Mouse (Mus musculus): ENCODE results near the gene Apeh. TPM values are rescaled to one million over a fixed set of nuclear protein-coding genes. Genes with fewer than 3 reads are reported as not detected.
A peak's percentile ranks its signal among the peaks of the same experiment; 100 is the strongest.
"Not testable (repeated sequence)": the region's sequence is repeated elsewhere in the genome, so short reads cannot be mapped to it uniquely, and the experiment has no call there.

The Apeh gene
- polyA plus RNA-seq (2015; fragmentation: Nextera tagmentation; extraction: Ambion mirVana): 48.3 and 51.2 TPM in 2 replicates

DNA sequence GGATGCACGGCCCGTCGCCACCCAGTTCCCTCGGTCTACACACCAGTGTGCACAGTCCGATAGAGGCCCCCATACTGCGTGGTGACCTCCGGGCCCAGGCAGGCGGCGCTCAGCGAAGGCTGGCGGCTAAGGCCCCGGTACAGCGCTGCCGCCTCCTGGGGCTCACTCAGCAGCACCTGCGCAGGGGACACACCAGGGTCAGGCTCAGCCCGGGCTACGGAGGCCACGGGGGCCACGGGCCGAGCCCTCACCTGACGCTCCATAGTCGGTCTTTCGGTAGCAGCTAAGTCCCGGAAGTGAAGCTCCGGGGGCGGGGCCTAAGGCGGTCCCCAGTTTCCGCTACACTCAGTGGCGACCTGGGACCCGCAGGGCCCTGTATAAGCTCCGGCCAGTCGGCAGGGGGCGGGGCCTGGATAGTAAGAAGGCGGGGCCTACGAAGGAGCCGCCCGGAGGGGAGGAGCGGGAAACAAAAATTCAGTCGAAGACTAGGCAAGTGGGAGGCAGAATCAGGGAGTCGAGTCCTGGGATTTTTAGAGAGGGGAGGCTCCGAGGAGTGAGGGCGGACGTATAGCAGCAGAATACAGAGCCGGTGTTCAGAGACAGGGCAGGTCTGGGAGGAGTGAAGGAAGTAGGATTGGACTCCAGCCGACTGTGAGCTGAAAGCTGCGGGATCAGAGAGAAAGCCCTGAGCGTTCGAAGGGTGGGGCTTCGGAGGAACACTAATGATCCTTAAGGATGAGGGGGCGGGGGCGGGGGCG is at the start of gene Apeh:
Gene Apeh, minus strand, starts transcription at position 423 of the 758 bp plus-strand sequence.
- peak within 1 kb of the TSS; percentile 60 for H3K4me3 ChIP-seq (replicated peaks)
- WGBS: under 1% methylated on average over 52 of the region's 52 CpGs
- H3K4me2 ChIP-seq (replicated peaks): peak within 1 kb of the TSS; percentile 93
- peak within 1 kb of the TSS; percentile 42 for H3K9ac ChIP-seq
- H3K36me3 ChIP-seq: peaks cover 34% of the 10 kb centered on the region
- no peaks in the 10 kb centered on the region for H3K27me3 ChIP-seq
- peak within 1 kb of the TSS; percentile 68 for H3K27ac ChIP-seq (replicated peaks)
- ATAC-seq (ENCODE audit: insufficient number of reproducible peaks, low FRiP score, low TSS enrichment, low read depth): peak; percentile 92
- H3K9me3 ChIP-seq (replicated peaks): no peaks in the 10 kb centered on the region
- peaks cover 22% of the 10 kb centered on the region for H3K4me1 ChIP-seq

DNA sequence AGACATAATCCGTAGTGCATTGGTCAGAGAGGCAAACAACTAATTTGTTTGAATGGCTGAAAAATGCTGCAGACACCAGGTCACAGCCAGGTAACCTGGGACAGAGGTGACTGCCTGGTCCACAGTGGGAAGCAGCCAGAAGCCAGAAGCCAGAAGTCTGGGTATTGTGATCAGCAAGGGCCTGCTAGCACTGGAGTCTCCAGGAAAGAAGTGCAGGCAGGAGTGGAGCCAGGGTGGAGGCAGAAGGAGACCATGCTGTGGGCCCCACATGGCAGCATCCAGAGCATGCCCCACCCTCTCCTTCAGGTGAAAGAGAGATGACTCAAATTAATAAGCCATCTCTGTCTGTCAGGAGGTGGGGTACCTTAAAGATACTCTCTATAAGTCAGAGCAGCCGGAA is 49.1 kb upstream of the Apeh start:
- H3K36me3 ChIP-seq: no peaks in the 10 kb centered on the region
- H3K9ac ChIP-seq: no peak overlapping the region
- no peaks in the 10 kb centered on the region for H3K9me3 ChIP-seq (replicated peaks)
- H3K27me3 ChIP-seq: no peaks in the 10 kb centered on the region
- 0 out of 2 replicates have a peak, but pooled peaks cover 3% of the 10 kb centered on the region for H3K4me1 ChIP-seq
- 82% methylated on average over 2 of the region's 2 CpGs for WGBS
- no peak for ATAC-seq (ENCODE audit: insufficient number of reproducible peaks, low FRiP score, low TSS enrichment, low read depth)
- H3K4me2 ChIP-seq (replicated peaks): no peak overlapping the region
- H3K4me3 ChIP-seq (replicated peaks): no peak overlapping the region
- no peak overlapping the region for H3K27ac ChIP-seq (replicated peaks)

DNA sequence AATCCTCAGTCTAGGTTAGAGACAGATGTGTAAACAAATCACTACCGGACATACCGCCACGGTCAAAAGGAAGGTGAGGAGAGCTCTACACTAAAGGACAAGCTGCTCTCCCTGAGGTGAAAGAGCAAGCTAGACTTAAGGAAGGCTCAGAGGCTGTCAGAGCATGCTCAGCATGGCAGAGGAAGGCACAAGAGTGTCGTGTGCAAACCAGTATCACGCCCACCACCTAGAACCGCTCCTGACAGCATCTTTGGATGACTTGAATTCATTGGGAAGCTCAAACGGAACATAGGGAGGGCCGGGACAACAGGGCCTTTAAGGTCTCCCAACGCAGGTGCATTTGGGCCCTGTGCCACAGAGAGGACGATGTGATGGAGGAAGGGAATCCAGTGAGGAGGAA is 47.0 kb upstream of the Apeh start:
- H3K4me3 ChIP-seq (replicated peaks): no peak overlapping the region
- no peaks in the 10 kb centered on the region for H3K9me3 ChIP-seq (replicated peaks)
- 85% methylated on average over 10 of the region's 10 CpGs for WGBS
- peaks cover 17% of the 10 kb centered on the region for H3K4me1 ChIP-seq
- H3K9ac ChIP-seq: no peak overlapping the region
- no peaks in the 10 kb centered on the region for H3K27me3 ChIP-seq
- H3K4me2 ChIP-seq (replicated peaks): no peak overlapping the region
- H3K36me3 ChIP-seq: no peaks in the 10 kb centered on the region
- no peak for ATAC-seq (ENCODE audit: insufficient number of reproducible peaks, low FRiP score, low TSS enrichment, low read depth)
- no peak overlapping the region for H3K27ac ChIP-seq (replicated peaks)

DNA sequence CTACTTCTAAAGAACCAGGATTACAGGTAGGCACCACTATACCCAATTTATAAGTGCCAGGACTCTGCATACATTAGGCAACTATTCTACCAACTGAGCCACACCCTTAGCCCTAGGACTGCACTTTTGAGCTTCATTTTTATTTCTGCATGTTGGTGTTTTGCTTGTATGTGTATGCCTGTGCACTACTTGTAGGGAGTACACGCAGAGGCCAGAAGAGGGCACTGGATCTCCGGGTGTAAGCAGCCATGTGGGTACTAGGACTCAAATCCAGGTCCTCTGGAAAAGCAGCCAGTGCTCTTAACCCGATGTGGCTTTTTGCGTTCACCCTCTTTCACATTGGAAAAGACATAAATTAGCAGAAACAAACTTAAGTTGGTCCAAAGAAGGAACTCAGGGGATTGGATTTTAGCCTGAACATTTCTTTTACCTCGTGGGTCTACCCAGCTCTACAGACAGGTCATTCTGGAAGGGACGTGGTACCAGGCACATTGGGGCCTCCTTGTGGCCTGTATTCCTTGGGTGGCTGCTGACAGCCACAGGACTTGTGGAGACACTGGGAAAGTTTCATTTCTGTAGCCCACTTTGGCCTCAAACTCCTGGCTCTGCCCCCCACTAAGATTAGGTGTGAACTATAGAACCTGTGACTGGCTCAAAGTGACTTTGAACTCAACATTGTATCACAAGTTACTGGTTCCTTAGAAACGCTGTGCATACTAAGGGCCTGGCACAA is 45.7 kb upstream of the Apeh start:
- Histone ChIP-seq H3K36me3 (no peaks in the 10 kb centered on the region), H3K4me2 (replicated peaks) (no peak overlapping the region), H3K9ac (no peak overlapping the region), H3K4me1 (peaks cover 18% of the 10 kb centered on the region), H3K27ac (replicated peaks) (no peak overlapping the region), H3K4me3 (replicated peaks) (no peak overlapping the region), H3K27me3 (no peaks in the 10 kb centered on the region), H3K9me3 (replicated peaks) (no peaks in the 10 kb centered on the region)
- WGBS: 77% methylated on average over 7 of the region's 7 CpGs
- no peak for ATAC-seq (ENCODE audit: insufficient number of reproducible peaks, low FRiP score, low TSS enrichment, low read depth)

DNA sequence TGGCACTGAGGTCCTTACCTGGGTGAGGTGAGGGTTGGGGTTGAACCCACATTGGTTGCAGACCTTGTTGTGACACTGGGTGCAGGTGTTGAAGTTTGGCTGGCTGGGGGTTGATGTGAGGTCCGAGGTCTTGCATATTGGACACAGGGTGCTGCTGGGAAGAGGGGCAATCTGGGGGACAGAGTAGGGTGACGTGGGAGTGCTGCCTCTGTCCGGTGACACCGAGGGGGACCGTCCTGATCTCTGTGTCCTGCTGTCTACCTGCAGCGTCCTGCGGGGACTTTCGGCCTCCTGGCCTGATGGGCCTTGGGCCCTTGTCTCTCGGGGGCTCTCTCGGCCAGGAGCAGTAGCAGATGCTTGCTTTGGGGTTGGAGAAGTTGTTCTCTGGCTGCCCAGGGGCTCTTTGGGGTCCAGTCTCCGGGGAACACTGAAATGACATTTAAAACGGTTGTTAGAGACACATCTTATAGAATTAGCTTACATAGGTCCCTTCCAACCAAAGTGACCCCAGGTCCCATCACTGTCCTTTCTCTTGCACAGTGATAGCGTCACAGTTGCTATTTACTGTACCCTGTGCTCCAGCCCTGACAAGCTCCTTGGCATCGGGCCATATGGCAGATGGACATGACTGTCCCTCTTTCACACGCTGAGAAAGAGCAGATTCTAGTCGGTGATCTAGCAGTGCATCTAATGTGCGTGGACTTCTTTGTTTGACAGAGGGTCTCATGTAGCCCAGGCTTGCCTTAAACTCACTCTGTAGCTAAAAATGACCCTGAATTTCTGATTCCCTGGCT is 45.0 kb upstream of the Apeh start:
- no peak overlapping the region for H3K4me3 ChIP-seq (replicated peaks)
- no peak overlapping the region for H3K27ac ChIP-seq (replicated peaks)
- peaks cover 18% of the 10 kb centered on the region for H3K4me1 ChIP-seq
- H3K36me3 ChIP-seq: no peaks in the 10 kb centered on the region
- 86% methylated on average over 17 of the region's 17 CpGs for WGBS
- no peak overlapping the region for H3K4me2 ChIP-seq (replicated peaks)
- H3K27me3 ChIP-seq: no peaks in the 10 kb centered on the region
- H3K9me3 ChIP-seq (replicated peaks): no peaks in the 10 kb centered on the region
- no peak for ATAC-seq (ENCODE audit: insufficient number of reproducible peaks, low FRiP score, low TSS enrichment, low read depth)
- H3K9ac ChIP-seq: no peak overlapping the region

DNA sequence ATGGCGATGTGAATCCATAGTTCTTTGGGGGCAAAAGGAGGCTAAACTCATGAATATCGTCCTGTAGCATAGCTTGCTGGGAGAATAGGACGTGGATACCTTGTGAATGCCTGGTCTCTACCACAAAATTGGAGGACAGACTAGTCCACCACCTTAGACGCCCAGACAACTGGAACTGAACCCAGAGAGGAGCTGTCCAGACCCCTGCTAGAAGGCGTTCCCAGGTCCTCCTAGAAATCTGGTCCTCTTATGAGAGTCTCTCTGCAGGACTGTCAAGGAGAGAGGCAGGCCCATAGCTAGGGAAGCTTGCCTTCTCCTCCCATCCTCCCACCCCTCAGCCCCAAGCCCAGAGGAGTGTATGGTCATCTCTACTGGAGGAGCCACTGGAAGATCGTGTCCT is 43.7 kb upstream of the Apeh start:
- Histone ChIP-seq H3K4me3 (replicated peaks) (no peak overlapping the region), H3K9me3 (replicated peaks) (no peaks in the 10 kb centered on the region), H3K36me3 (no peaks in the 10 kb centered on the region), H3K4me1 (peaks cover 15% of the 10 kb centered on the region), H3K27me3 (no peaks in the 10 kb centered on the region), H3K4me2 (replicated peaks) (no peak overlapping the region), H3K27ac (replicated peaks) (no peak overlapping the region), H3K9ac (no peak overlapping the region)
- WGBS: 75% methylated on average over 6 of the region's 6 CpGs
- no peak for ATAC-seq (ENCODE audit: insufficient number of reproducible peaks, low FRiP score, low TSS enrichment, low read depth)

DNA sequence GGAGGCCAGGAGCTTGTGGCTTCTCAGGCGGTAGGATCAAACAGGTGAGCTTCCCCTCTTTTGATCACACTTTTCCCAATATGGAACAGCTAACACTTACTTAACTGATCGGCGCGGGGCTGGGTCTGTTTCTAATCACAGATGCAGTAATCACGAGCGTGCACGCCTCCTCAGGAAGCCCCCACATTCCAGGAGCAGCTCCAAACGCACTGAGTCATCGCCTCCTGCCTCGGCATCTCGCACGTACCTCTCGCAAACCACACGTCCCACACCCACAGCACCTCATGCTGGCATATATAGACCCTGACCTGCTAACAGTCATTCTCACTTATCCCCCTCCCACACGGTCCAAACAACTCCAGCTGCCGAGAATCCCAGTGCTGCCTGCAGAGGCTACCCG is 43.1 kb upstream of the Apeh start:
- peak; percentile 74 for ATAC-seq (ENCODE audit: insufficient number of reproducible peaks, low FRiP score, low TSS enrichment, low read depth)
- H3K27ac ChIP-seq (replicated peaks): peak overlapping the region; percentile 58; the same call in 1 of the 2 replicates

DNA sequence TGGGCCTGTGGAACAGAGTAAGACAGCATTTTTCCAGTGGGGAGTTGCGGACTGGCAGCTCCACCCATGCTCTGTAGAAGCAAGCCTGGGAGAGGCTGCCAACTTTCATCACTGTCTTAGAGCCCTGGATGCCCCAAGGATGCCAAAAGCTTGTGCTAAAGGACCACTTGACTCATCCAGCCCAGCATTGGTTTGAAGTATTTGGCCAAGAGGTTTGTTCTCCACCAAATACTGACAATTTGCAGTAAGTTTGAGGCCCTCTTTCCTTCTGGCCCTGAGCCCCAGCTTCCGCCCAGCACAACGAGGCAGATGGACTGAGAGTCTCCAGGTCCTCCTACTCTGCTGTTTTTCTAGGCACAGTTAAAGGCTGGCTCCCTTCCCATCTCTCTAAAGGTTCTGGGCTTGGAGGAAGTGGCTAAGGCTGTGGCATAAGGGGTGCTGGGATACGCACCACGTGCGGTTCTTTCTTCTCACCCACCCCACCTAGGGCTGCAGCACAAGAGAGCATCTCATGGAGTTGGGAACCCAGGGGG is 42.6 kb upstream of the Apeh start:
- peak; percentile 56; the same call in 1 of the 2 replicates for ATAC-seq (ENCODE audit: insufficient number of reproducible peaks, low FRiP score, low TSS enrichment, low read depth)
- WGBS: 64% methylated on average over 6 of the region's 6 CpGs
- no peak overlapping the region for H3K4me3 ChIP-seq (replicated peaks)
- H3K9ac ChIP-seq: no peak overlapping the region
- H3K9me3 ChIP-seq (replicated peaks): no peaks in the 10 kb centered on the region
- H3K36me3 ChIP-seq: no peaks in the 10 kb centered on the region
- H3K4me2 ChIP-seq (replicated peaks): peak overlapping the region; percentile 27; the same call in 1 of the 2 replicates
- H3K4me1 ChIP-seq: peaks cover 15% of the 10 kb centered on the region
- H3K27ac ChIP-seq (replicated peaks): peak overlapping the region; percentile 58
- no peaks in the 10 kb centered on the region for H3K27me3 ChIP-seq

More for the DNA sequence above, 43.1 kb upstream of the Apeh start:
- no peak overlapping the region for H3K4me3 ChIP-seq (replicated peaks)
- H3K27me3 ChIP-seq: no peaks in the 10 kb centered on the region
- H3K9ac ChIP-seq: no peak overlapping the region
- peak overlapping the region; percentile 27; the same call in 1 of the 2 replicates for H3K4me2 ChIP-seq (replicated peaks)
- peaks cover 15% of the 10 kb centered on the region for H3K4me1 ChIP-seq
- no peaks in the 10 kb centered on the region for H3K36me3 ChIP-seq
- H3K9me3 ChIP-seq (replicated peaks): no peaks in the 10 kb centered on the region
- WGBS: 22% methylated on average over 17 of the region's 17 CpGs

DNA sequence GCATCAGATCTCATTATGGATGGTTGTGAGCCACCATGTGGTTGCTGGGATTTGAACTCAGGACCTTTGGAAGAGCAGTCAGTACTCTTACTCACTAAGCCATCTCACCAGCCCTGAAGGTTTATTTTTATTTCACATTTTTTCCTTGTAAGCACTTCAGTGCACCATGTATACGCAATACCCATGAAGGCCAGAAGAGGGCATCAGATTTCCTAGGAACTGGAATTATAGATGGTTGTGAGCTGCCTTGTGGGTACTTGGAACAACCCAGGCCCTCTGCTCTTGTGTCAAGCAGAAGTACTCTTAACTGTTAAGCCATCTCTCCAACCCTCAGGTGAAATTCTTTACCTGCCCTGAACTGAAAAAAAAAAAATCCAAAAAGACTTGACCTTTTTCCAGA is 41.8 kb upstream of the Apeh start:
- Histone ChIP-seq H3K9ac (no peak overlapping the region), H3K9me3 (replicated peaks) (no peaks in the 10 kb centered on the region), H3K4me1 (peaks cover 15% of the 10 kb centered on the region), H3K27ac (replicated peaks) (no peak overlapping the region), H3K36me3 (no peaks in the 10 kb centered on the region), H3K27me3 (no peaks in the 10 kb centered on the region), H3K4me3 (replicated peaks) (no peak overlapping the region), H3K4me2 (replicated peaks) (no peak overlapping the region)
- 18% methylated on average over 1 of the region's 1 CpGs for WGBS
- no peak for ATAC-seq (ENCODE audit: insufficient number of reproducible peaks, low FRiP score, low TSS enrichment, low read depth)

DNA sequence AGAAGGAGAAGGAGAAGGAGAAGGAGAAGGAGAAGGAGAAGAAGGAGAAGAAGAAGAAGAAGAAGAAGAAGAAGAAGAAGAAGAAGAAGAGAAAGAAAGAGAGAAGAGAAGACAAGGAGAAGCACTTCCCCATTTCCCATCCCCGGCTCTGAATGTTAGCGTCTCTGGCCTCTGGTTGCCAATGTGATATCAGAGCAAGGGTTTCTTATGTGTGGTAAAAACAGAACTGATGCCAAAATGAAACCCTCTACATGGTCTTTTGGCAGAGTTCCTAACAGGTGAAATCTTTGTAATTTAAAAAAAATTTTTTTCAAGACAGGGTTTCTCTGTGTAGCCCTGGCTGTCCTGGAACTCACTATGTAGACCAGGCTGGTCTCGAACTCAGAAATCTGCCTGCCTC is 41.3 kb upstream of the Apeh start:
- not testable (repeated sequence) for ATAC-seq (ENCODE audit: insufficient number of reproducible peaks, low FRiP score, low TSS enrichment, low read depth); H3K27ac ChIP-seq (replicated peaks); H3K36me3 ChIP-seq; H3K9me3 ChIP-seq (replicated peaks); H3K27me3 ChIP-seq; H3K4me2 ChIP-seq (replicated peaks); H3K4me3 ChIP-seq (replicated peaks); H3K9ac ChIP-seq
- peaks cover 15% of the 10 kb centered on the region for H3K4me1 ChIP-seq
- 90% methylated on average over 3 of the region's 3 CpGs for WGBS

DNA sequence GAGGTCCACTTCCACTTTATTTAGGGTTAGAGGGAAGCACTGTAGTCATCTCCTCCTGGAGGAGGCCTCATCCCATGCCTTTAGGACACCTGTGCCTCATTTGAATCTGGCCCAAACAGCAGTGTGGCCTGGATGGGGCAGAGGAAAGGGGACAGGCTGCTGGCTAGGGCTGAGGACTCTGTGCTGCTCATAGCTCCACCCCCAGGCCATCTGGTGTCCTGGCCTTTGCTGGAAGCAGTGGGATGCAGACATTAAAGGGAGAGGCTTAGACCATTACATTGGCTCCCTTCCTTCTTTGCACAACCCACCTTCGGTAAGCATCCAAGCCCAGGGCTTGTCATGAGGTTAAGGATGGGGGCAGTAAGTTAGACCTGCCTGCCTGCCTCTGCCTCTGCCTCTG is 39.1 kb upstream of the Apeh start:
- no peak overlapping the region for H3K9ac ChIP-seq
- WGBS: 65% methylated on average over 1 of the region's 1 CpGs
- no peaks in the 10 kb centered on the region for H3K9me3 ChIP-seq (replicated peaks)
- no peaks in the 10 kb centered on the region for H3K36me3 ChIP-seq
- H3K4me3 ChIP-seq (replicated peaks): no peak overlapping the region
- no peaks in the 10 kb centered on the region for H3K27me3 ChIP-seq
- H3K4me2 ChIP-seq (replicated peaks): no peak overlapping the region
- H3K27ac ChIP-seq (replicated peaks): no peak overlapping the region
- H3K4me1 ChIP-seq: peaks cover 15% of the 10 kb centered on the region
- ATAC-seq (ENCODE audit: insufficient number of reproducible peaks, low FRiP score, low TSS enrichment, low read depth): no peak

Measured in embryonic facial prominence, embryonic 15.5 days (tissue).